Mouse (Mus musculus): ENCODE results near the gene Tmem156.

- TF ChIP-seq CTCF (IDR thresholded peaks at IDR 0.05; ENCODE audit: borderline replicate concordance, control insufficient read depth, extremely low read depth, insufficient read depth, low read length, poor library complexity) (no peak), POLR2A (IDR thresholded peaks at IDR 0.05; ENCODE audit: control insufficient read depth, extremely low read depth, insufficient read depth, low read length, poor library complexity) (no peak)
Observed at GRCm38 (mm10) chr5:65069872-65070271, 22.1 kb downstream of the Tmem156 start.

Measured in thymus, adult 2 months (tissue).